Mouse (Mus musculus): Measurements from ENCODE around the gene Rhoa. TPM values are rescaled to one million over a fixed set of nuclear protein-coding genes. Genes with fewer than 3 reads are reported as not detected.
A peak's percentile ranks its signal among the peaks of the same experiment; 100 is the strongest.

The Rhoa gene
- total RNA-seq, 2 experiments from 2014 or later = 149 to 238 TPM

- ATAC-seq (replicated peaks; ENCODE audit: low FRiP score, poor library complexity, severe bottlenecking) = peak; percentile 71
Observed at GRCm38 (mm10) chr9:108338886-108339781, 33.2 kb downstream of the Rhoa start, which contains the start of gene Gpx1. Gene Gpx1, plus strand, starts transcription at chr9:108338903.

- ATAC-seq (replicated peaks; ENCODE audit: low FRiP score, poor library complexity, severe bottlenecking) = 0 out of 2 replicates have a peak, but pooled peaks have one; percentile 5
Observed at GRCm38 (mm10) chr9:108339886-108340257, 33.9 kb downstream of the Rhoa start.

- ATAC-seq (replicated peaks; ENCODE audit: low FRiP score, poor library complexity, severe bottlenecking) = peak; percentile 63
Observed at GRCm38 (mm10) chr9:108340258-108341138, 34.6 kb downstream of the Rhoa start.

- ATAC-seq (replicated peaks; ENCODE audit: low FRiP score, poor library complexity, severe bottlenecking) = no peak
Observed at GRCm38 (mm10) chr9:108341139-108341475, 35.2 kb downstream of the Rhoa start.

GRCm38 (mm10) chr9:108341801-108342200, 35.9 kb downstream of the Rhoa start:
- ATAC-seq (replicated peaks; ENCODE audit: low FRiP score, poor library complexity, severe bottlenecking) = no peak

- no peak for ATAC-seq (replicated peaks; ENCODE audit: low FRiP score, poor library complexity, severe bottlenecking)
Observed at GRCm38 (mm10) chr9:108342301-108342831, 36.4 kb downstream of the Rhoa start.

- ATAC-seq (replicated peaks; ENCODE audit: low FRiP score, poor library complexity, severe bottlenecking) = no peak
Observed at GRCm38 (mm10) chr9:108343331-108343730, 37.4 kb downstream of the Rhoa start.

GRCm38 (mm10) chr9:108343835-108344234, 37.9 kb downstream of the Rhoa start:
- no peak for ATAC-seq (replicated peaks; ENCODE audit: low FRiP score, poor library complexity, severe bottlenecking)

- no peak for ATAC-seq (replicated peaks; ENCODE audit: low FRiP score, poor library complexity, severe bottlenecking)
Observed at GRCm38 (mm10) chr9:108344471-108344870, 38.5 kb downstream of the Rhoa start.

- no peak; the same call in 1 of the 2 replicates for ATAC-seq (replicated peaks; ENCODE audit: low FRiP score, poor library complexity, severe bottlenecking)
Observed at GRCm38 (mm10) chr9:108347024-108347423, 41.1 kb downstream of the Rhoa start.

GRCm38 (mm10) chr9:108347540-108348289, 41.8 kb downstream of the Rhoa start, which contains the start of gene Usp4:
Gene Usp4, plus strand, starts transcription at chr9:108347853.
- ATAC-seq (replicated peaks; ENCODE audit: low FRiP score, poor library complexity, severe bottlenecking) = peak; percentile 79

- no peak for ATAC-seq (replicated peaks; ENCODE audit: low FRiP score, poor library complexity, severe bottlenecking)
Observed at GRCm38 (mm10) chr9:108348290-108348680, 42.4 kb downstream of the Rhoa start.

GRCm38 (mm10) chr9:108349727-108350126, 43.8 kb downstream of the Rhoa start:
- no peak for ATAC-seq (replicated peaks; ENCODE audit: low FRiP score, poor library complexity, severe bottlenecking)

GRCm38 (mm10) chr9:108378234-108378633, 72.3 kb downstream of the Rhoa start:
- no peak for ATAC-seq (replicated peaks; ENCODE audit: low FRiP score, poor library complexity, severe bottlenecking)

GRCm38 (mm10) chr9:108378736-108379135, 72.8 kb downstream of the Rhoa start:
- ATAC-seq (replicated peaks; ENCODE audit: low FRiP score, poor library complexity, severe bottlenecking) = no peak

- no peak for ATAC-seq (replicated peaks; ENCODE audit: low FRiP score, poor library complexity, severe bottlenecking)
Observed at GRCm38 (mm10) chr9:108379294-108379693, 73.4 kb downstream of the Rhoa start.

- ATAC-seq (replicated peaks; ENCODE audit: low FRiP score, poor library complexity, severe bottlenecking) = no peak
Observed at GRCm38 (mm10) chr9:108381382-108381781, 75.5 kb downstream of the Rhoa start.

- ATAC-seq (replicated peaks; ENCODE audit: low FRiP score, poor library complexity, severe bottlenecking) = no peak
Observed at GRCm38 (mm10) chr9:108385006-108385405, 79.1 kb downstream of the Rhoa start.

GRCm38 (mm10) chr9:108386816-108387215, 80.9 kb downstream of the Rhoa start:
- no peak for ATAC-seq (replicated peaks; ENCODE audit: low FRiP score, poor library complexity, severe bottlenecking)
